Mouse (Mus musculus): ENCODE results near the gene Adam1b.

Gene Adam1b

DNA sequence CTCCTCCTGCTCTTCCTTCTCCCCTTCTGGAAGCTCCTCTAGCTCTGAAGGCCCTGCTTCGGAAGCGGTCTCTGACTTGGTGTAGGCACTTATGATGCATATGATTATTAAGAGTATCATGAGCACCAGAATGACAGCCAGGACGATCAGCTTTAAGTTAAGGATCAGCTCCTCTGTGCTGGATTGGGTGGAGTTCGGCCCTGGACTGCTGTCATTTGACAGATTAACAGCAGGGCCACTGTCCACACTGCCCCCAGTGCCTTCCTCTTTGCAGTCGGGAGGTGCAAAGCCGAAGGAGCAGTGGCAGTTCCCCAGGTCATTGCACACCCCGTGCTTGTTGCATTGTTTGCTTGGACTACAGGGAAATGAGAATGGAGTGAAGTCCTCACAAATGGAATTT is 2.5 kb downstream of the Adam1b start:
- in situ Hi-C loops (cut with MboI, MseI) = no loop called here

DNA sequence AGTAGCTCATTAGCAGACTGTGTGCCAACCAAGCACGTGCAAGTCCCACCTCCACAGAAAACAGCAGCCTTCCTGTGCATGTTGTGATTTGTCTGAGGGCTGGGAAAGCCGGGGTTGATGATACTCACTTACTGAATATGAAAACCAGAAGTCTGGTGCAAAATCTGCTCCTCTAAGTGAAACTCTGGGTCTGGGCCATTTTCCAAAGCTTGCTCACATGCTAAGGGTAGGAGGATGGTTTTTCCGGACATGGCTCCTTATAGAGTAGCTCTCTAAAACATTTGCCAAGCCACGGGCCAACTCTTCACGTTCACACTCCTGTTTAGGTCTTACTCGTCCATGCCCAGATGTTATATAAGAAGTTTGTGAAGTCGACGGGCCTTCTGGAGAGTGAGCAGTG is 9.9 kb downstream of the Adam1b start:
- in situ Hi-C loops (cut with MboI, MseI) = no loop called here

DNA sequence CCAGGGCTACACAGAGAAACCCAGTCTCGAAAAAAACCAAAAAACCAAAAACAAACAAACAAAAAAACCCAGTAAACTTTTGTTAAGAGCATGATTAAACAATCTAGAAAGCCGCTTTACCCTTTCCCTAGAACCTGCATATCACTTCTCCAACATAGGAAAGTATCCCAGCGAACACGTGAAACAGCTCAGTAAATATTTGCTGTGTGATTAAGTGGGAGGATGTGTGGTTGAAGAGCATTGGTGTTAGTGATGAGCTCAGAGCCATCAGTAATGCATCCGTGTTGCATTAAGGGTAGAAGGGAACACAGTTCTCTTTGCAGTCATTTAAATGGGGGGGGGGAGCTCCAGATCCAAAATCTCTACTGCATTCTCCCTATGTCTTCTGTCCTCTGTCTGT is 18.4 kb downstream of the Adam1b start:
- in situ Hi-C loops (cut with MboI, MseI) = loop anchor here (5.0 kb wide), 1 partner anchor 468 kb away; no protein-coding TSS in a partner anchor

DNA sequence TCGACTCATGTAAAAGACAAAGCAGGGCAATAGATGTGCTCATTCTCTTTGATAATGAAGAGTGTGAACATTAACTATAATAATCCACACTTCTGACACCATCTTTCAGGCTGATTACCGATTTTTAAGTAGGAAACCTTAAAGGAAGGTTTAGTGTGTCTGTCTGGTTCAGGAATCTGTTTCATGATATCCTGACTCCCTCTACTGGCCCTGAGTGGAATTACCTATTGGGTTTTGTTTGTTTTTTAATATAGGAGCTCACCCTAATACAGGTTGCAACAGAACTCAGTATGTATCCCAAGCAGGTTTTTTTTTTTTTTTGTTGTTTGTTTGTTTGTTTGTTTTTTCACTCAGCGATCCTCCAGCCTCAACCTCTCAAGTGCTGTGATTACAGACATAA is 25.6 kb downstream of the Adam1b start:
- in situ Hi-C loops (cut with MboI, MseI) = loop anchor here (5.0 to 10.0 kb wide), 2 partner anchors 35 to 623 kb away; no protein-coding TSS in a partner anchor

DNA sequence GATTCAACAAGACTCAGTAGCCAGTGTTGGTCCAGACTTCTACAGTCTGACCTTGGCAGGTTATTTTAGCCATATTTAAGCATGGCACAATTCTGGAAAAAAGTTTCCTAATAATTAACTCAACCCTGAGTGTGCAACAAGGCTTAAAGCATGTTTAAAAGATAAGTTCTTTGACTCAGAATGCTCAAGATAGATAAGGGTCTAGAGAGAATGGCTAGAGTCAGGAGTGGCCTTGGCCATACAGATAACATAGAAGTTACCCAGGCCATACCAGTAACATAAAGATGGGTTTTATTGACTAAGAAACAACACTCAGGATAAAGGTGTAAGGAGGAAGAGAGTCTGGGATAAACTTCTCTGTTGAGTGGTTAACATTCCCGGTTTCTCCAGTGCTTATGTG is 27.2 kb downstream of the Adam1b start:
- in situ Hi-C loops (cut with MboI, MseI) = loop anchor here (5.0 to 10.0 kb wide), 2 partner anchors 34 to 621 kb away; no protein-coding TSS in a partner anchor

DNA sequence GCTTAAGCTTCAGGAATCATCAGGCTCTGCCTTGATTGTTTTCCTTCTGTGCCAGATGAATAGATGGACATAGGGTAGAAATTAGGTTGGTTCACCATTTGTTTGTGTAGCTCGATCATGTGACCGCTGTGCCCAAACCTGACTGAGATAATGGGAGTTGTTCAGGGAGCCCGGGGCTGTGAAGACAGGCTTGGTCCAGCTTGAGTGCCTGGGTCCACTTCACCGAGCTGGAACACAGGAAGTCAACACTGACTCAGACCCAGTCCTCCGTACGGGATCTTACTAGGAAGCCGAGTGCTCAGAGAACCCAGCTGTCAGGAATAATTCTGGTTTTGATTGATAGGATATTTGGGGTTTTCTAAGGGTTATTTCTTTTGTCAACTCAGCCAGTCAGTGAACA is 28.6 kb downstream of the Adam1b start:
- in situ Hi-C loops (cut with MboI, MseI) = loop anchor here (5.0 to 10.0 kb wide), 2 partner anchors 32 to 620 kb away; no protein-coding TSS in a partner anchor

DNA sequence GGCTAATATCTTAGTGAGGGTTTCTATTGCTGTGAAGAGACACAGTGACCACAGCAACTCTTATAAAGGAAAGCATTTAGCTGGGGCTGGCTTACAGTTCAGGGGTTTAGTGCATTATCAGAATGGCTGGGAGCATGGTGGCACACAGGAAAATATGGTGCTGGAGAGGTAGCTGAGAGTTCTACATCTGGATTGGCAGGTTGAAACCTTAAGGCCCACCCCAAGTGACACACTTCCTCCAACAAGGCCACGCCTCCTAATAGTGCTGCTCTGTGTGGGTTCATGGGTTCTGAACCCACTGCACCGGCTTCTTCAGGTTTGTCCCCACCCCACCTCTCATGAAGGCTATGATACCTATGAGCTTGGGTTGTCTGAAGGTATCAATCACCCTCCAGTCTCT is 30.8 kb downstream of the Adam1b start:
- in situ Hi-C loops (cut with MboI, MseI) = loop anchor here (10.0 kb wide), 1 partner anchor 618 kb away; no protein-coding TSS in a partner anchor

DNA sequence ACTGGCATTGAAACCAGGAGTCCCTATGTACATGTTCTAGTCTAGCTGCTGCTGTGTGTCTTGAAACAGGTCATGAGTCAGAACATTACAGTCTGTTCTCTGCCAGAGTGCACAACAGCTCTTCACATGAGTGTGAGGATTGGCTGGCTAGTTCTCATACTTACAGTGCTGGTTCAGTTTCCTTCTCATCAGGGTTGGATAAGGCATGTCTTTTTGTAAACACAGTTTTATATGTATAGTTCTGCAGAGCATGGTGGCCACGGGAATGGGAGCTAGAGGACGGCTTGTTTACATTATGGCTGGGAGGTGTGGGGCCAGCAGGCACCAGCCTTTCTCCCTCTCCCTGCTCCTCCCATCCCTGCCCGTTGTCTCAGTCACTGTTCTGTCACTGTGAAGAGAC is 33.7 kb downstream of the Adam1b start:
- in situ Hi-C loops (cut with MboI, MseI) = no loop called here

DNA sequence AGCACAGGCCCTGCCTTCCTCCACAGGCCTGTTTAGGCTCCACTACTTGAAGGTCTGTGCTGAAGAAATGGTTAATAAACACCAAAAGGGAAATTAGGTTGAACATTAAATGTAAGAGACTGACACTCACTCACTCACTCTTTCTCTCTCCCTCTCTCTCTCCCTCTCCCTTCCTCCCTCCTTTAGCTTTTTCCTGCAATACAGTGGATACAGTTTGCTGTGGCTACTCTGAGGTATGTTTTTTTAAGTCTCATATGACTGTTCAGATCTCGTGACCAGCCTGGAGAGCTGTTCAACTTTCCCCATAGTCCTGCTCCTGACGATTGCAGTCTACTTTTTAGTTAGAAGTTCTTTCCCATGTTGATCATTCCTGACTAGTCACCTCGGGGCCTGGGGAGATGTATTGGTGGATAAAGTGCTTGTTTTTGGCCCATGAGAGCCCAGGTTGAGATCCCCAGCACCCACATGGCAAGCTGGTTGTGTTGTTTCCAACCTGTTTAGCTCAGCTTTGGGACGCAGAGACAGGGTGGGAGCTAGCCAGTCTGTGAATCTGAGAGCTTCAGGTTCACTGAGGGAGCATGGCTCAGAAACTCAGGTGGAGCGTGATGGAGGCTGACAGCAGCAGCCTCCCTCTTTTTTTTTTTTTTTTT is 39.5 kb downstream of the Adam1b start:
- in situ Hi-C loops (cut with MboI, MseI) = no loop called here

DNA sequence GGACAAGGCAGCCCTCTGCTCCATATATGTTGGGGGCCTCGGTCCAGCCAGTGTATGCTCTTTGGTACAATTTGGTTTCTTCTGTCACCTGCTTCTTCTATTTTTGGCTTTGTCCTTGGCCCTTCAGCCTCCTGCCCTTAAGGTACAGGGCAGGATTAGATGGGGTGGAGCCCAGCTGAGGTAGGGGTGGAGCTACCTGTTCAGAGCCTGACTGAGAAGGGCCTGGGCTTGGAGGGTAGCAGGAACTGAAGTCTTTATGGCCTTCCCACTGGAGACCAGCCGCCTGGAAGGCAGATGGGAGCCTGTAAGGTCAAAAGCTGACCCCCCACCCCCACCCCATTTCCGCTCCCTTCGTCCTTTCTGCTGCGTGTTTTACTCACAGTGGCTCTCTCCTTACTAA is 40.3 kb downstream of the Adam1b start:
- in situ Hi-C loops (cut with MboI, MseI) = no loop called here

DNA sequence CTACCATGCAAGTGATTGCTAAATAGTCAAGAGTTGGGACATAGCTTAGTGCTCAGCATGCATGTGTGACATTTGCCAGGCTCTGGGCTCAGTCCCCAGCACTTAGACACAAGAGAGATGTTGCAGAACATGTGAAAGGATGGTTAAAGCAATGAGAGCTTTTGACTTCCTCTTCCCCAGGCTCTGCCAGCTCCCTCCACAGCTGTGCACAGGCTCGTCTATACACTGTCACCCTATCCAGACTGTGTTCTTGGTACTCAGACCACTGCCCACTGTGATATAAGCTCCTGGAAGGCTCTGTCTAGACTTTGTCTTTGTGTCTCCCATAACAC is 41.1 kb downstream of the Adam1b start:
- in situ Hi-C loops (cut with MboI, MseI) = no loop called here

DNA sequence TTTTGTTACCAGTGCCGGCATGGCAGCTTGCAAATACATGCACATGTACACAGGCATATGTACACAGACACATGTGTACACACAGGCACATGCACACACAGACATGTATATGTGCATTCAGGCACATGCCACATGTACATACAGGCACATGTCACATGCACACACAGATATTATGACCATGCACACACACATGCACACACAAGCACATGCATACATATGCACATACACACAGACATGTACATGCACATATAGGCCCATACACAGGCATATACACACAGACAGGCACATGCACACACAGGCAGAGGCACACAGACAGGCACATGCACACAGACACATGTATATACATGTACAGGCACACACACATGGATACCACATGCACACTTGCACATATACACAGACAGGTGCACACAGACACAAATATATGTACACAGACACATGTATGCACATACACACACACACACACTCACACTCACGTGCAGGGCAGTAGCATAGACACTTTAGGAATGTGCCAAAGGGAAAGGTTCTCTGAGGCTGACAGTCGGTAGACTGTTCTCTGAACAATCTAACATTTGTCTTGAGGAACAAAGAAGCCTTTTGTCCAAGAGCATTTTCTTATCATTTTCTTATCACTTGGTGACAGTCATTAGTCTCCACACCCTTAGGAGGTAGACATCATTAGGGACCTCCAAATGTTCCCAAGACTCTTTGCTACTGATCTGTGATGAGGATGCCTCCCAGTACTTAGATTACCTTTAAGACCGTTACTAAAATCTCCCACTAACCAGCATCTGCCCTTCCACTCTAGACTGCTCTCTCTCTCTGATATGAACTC is 41.7 kb downstream of the Adam1b start:
- in situ Hi-C loops (cut with MboI, MseI) = no loop called here

DNA sequence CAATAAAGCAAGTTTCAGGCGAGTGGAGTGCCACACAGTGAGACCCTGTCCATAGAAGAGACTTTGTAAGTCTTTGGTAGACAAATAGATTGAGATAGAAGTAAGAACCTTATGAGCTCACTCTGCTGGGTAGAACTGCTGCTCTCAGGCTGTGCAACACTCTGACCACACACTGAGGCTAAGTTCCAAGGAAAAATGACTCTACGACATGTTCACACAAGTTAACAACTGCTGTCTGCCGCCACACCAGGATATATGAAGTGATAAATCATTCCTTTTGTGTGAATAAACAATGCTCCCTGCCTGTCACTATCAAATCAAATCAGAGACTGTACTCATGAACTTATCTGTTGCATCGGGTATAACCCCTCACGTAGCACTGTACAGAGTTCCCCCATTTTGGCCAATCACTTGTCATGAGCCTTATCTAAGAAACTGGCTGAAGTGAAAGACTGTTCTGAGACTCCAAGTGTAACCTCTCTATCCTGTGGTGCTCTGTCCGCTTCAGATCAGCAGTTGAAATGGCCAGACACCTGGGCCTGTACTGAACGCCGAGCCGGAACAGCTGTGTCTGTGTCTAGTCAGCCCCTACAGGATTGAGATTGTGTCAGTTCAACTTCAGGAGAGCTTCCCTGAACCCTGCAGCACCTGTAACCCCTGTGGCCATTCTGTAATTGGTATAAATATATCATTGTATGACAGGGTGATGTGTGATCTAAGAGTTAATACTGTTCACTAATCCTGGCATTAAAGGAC is 47.5 kb downstream of the Adam1b start:
- in situ Hi-C loops (cut with MboI, MseI) = no loop called here

DNA sequence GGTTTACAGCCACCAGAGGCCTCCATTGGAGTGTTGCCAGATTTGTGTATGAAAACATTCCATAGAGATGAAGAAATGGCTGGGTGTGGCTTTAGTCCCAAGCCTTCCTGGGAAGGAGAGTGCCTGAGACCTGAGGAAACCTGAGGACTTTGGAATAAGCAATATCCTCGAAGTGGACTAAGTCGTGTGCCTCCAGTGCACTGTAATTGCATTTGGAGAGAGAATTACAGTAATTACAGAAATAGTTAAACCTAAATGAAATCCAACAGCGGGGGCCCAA is 48.8 kb downstream of the Adam1b start:
- in situ Hi-C loops (cut with MboI, MseI) = no loop called here

DNA sequence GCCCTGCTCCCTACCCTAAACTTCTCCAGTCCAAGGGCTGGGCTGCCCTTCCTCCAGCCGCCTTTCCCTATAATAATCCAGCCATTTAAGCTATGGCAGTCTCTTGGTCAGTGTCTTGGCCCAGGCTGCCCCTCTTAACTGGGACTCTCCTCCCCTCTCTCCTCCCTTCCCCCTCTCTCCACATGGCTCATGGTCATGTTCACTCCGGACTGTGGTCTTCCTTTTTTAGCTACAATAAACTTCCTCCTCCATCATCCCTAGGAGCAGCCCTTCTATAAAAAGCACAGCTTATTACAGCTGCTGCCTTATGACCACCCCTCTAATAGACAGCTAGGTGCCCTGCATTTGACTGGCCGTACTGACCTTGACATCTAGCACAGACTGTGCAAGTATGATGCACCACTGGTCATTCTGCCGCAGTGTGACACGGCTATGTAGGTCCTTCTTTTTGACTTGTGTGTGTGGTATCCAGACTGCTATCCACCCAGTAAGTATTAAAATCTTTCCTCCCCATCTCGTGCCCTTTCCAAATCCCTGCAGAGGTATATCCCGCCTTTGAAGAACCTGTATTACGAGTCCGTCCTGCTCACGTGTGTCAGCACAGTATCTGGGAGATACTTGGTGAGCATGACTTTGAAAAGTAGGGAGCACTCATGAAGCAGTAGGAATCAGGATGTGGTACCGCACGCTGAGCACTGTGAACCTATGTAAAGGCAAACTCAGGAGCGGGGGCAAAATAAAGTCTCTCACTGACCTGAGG is 49.3 kb downstream of the Adam1b start:
- in situ Hi-C loops (cut with MboI, MseI) = no loop called here

DNA sequence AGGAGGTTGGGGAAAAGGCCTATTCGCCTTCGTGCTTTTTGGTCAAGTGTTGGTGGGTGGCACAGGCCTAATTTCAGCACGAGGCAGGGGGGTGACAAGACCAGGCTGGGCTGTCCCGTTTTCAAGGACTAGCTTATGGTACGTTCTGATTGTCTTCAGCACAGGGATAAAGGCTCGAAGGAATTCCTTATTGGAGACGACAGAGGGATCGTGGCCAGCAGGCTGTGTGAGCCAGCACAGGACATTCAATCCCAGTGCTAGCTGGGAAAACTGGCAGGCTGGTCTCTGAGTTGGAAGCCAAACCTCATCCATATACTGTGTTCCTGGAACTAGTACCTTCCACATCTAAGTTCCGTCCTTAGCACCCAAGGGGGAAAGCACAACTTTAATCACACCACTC is 50.3 kb downstream of the Adam1b start:
- in situ Hi-C loops (cut with MboI, MseI) = no loop called here

DNA sequence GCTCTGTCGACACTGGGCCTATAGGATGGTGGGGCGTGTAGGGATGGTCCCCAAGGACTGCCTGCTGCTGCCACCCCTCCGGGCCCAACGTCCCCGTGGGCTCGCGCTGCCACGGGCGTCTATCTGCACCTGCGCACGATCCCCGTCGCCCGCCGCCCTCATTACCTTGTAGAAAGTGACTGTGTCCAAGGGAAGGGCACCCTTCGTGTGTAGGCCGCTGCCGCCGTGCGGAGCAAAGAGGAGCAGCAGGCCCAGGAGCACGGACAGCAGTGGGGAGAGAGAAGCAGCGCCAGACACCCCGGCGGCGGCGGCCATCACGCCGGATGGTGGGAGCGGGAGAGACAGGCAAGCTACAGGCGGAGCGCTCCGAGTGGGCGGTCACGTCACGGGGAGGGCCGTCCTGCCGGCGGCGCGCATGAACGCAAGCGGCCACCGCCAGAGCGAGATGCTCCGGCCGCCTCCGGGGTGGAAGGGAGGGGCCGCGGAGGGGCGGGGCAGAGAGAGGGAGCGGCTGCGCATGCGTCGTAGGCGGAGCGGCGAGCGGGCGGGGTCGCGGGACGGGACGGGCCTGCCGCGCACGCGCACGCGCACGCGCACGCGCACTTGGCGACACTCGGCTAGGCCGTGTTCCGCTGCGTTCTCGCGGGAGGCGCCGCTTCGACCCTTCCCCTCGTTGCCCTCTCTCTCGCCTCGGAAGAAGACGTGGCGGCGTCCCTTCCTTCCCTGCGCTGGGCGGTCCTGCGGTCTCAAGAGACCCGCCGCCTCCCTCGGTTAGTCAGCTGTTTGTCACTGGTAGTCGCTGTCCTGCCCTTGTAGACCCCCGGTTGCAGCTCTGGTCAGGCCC is 51.0 kb downstream of the Adam1b start, which contains the start of gene Erp29:
Gene Erp29, minus strand, starts transcription at position 481 of the 844 bp plus-strand sequence.
- in situ Hi-C loops (cut with MboI, MseI) = no loop called here

DNA sequence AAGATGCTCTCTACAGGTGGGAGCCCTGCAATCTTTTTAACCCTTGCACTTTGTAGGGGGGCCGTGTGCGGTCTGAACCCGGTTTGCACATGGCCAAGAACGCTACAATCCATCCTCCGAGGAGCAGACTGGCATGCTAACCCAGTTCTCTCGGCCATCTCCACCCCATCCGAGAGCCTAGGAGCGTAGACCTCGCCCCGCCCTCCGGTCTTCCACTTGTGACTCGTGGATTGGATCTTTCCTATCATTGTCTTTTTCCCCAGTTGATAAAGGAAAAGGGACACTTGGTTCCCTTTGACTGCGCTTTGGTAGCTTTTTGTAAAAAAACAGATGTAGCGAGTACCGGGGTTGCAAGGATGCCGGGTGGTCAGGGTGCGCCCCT is 51.6 kb downstream of the Adam1b start, which contains the start of gene Tmem116:
Gene Tmem116, plus strand, starts transcription at position 250 of the 382 bp plus-strand sequence.
- in situ Hi-C loops (cut with MboI, MseI) = no loop called here

DNA sequence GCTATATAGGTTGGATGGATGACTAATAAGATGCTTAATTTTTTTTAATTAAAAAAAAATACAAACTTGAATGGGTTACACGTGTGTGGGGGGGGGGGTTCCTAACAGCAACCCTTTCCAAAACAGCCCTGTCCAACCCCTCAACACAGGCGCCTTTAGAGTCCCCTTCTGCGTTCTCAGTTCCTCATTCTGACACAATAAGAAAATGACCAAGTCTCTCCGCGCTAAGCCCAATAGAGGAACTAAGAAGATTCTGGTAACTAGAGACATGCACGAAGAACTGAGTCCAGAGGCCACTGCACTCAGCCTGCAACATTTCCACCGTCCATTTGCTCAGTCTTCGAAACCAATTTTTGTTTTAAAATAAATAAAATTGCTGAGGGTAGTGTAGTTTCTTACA is 52.0 kb downstream of the Adam1b start:
- in situ Hi-C loops (cut with MboI, MseI) = no loop called here

DNA sequence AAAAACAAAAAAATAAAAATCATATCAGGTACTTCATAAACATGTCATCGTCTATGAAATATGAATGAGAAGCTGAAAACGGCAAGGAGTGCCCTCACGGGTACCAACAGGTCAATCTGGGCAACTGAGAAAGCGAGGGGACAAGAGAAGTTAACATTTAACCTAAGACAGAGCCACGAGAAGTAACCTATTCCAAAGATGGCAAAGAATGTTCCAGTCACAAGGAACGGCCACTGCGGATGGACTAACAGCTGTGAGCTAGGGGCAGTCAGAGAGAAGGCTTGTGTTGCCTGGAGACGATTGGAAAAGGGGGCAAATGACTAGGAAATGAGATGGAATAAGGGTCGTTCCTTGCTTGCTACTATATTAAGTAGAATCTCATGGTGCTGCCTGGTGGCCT is 52.8 kb downstream of the Adam1b start:
- in situ Hi-C loops (cut with MboI, MseI) = no loop called here

Measured in T-helper 1 cell (primary cell).